Mouse (Mus musculus): Measurements from ENCODE around the gene Slc25a31.

Gene Slc25a31

DNA sequence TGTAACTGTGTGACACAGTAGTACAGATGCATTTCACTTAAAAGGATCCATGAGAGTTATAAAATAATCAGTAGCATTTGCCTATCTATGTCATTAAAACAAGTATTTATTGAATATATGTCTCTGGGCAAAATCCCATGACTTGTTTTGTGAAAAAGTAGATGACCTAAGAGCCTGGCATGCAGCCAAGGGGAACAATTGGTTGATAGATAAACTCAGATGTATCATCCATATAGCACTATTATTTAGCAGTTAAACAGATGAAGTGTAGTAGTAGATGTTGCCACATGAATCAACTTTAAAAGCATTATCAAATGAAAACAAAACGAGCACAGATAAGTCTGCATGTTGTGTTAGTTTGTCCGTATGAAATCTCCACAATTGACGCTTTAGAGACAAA is 10.4 kb downstream of the Slc25a31 start:
- no peak for DNase-seq (ENCODE audit: low spot score in 2 of 2)

DNA sequence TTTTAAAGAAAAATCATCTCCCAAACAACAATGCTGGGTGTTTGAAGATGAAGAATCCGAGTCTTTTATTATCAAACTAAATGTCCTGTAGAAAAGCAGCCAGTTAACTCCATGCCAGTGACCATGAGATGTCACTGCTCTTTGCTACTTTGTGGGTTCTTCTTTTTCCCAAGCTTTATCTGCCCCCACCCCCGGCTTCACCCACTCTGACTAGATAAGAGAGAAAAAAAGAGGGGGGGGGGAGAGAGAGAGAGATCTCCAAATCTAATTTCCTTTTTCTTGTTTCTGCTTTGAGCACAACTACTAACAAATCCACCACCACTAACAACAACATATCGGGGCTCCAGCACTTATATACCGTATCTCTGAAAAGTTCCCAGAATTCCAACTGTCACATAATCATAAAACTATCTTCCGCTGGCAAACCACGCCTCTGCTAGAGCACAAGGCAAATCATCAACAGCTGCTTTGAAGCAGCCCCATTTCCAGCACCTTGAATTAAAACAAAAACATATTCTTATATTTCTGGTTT is 29.8 kb downstream of the Slc25a31 start:
- DNase-seq (ENCODE audit: low spot score in 2 of 2): no peak

DNA sequence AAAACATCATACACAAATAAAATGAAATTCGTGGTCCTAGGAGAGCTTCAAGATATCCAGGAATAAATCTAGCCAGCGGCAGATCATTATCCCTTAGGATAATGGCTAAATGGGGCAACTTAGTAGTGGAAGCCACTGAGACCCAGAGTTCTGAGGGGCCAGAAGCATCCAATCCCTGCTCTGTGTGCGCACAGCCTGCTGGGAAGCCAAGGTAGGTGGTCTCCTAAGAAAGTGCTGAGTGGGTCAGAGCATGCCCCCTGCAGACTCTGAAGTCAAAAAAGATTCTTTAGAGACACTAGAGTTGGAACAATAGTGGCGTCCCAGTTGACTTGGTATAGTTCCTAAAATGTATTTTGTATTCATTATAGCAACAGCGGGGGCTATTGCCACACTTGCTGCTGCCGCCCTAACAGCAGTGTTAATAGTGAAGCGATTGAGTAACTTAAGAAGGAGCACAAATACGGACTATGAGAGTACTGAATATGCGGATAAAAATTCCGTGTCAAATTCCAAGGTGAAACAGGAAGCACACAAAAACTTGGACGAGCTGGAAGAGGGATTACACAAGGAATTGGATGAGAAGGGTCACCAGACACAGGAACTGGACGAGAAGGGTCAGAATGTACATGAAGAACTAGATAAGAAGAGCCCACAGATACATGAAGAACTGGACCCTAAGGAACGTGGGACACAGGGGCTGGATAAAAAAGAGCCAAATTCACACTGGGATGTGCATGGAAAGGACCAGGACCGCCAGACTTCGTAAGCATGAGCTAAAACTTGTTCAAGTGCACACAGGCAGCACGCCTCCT is 35.6 kb downstream of the Slc25a31 start, which contains the start of gene Hspa4l:
Hspa4l (plus strand) TSS at position 472 of the 812 bp plus-strand sequence.
- no peak for DNase-seq (ENCODE audit: low spot score in 2 of 2)

DNA sequence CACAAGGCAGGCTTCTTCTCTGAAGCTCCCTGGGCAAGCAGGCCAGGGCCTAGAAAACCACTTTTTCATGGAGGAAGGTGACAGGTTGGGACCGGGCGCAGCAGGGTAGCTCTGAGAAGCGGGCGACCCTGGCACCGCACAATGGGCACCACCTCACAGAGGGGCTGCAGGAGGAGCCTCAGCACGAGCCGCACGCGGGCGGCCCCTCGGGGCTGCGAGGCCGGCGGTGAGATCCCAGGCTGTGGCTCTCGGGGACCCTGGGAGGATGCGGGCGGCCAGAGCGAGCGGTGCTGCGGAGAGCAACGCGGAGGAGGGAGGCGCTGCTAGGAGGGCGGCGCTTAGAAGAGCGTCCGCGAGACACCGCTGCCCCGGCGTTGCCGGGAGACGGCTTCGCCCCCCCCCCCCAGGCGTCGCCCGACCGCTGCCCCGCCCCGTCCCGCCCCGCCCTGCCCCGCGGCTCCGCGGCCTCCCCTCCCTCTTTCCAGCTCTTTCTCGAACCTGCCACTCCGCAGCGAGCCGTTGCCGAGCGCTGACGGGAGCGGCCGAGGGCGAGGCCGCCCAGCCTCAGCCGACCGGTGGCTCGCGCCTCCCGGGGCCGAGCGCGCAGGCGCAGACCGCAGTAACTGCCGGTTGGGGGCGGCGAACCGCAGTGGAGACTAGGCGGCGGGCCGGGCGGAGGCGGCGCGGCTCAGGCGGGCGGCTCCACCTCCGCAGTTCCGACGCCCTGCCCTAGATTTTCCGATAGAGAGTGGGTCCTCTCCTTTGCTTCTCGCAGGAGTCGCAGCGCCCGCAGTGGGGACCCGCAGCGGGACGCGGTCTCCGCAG is 36.4 kb downstream of the Slc25a31 start:
- DNase-seq (ENCODE audit: low spot score in 2 of 2): peak; percentile 93 to 97

DNA sequence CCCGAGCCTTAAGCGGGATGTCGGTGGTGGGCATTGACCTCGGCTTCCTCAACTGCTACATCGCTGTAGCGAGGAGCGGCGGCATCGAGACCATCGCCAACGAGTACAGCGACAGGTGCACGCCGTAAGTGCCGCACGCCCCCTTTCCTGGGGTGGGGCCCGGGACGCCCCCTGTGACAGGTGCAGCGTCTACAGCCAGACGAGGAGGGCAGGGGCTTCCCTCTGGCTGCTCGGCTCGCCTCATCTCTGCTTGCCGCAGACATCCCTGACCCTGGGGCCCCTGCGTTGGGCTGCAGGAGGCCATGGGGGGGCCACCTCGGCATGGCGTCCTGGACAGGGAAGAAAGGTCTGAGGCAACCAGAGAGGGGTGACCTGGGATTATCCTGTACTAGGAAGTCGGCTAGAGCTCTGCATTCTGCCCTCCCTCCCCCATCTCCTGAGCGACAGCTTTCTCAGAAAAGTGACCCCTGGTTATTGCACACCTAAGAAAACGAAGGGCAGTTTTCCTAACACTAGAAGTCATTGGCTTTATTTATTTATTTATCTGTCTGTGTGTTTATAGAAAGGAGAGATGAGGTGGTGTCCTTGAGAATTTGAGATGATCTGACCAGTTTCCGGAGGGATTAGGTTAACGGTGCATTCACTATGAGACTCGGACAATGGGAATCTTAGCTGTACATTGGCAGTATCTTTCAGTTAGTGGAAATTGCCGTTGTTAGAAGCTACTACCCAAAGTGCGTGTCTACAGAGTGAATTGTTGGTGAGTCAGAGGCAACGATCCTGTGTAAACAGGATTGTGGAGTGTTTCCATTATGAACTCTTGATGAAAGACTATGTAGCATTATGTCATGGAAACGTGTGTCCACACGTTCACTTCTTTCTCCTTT is 37.2 kb downstream of the Slc25a31 start:
- no peak for DNase-seq (ENCODE audit: low spot score in 2 of 2)

DNA sequence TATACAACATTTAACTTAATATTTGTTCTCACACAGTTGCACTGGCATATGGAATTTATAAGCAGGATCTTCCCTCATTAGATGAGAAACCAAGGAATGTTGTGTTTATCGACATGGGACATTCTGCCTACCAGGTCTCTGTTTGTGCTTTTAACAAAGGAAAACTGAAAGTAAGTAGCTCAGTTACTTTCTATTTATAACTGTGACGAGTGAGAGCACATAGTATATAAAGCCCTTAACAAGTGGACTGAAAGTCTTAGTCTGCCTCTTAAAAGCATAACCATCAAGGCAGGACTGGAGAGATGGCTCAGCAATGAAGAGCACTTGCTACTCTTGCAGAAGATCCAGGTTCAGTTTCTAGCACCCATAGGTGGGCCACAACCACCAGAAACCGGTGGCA is 52.1 kb downstream of the Slc25a31 start:
- no peak for DNase-seq (ENCODE audit: low spot score in 2 of 2)

DNA sequence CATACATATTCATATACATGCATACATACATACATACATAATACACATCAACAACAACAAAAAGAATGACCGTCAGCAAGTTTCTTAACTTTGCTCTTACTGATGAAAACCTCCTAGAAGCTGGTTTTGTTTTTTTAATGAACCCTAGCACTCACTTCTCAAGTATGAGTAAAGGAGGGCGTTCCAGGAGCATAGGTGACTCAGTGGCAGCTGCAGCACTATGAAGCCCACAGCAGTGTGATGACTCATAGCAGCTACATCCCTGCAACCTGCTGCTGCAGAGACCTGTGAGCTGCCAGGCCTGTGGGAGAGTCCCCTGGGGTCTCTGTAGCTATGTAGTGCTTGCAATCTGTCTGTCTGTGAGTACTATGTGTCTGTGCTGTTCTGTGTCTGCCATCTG is 52.7 kb downstream of the Slc25a31 start:
- DNase-seq (ENCODE audit: low spot score in 2 of 2): no peak
